Mouse (Mus musculus) forebrain, embryonic 15.5 days (tissue): ENCODE results near the gene Ddx39. TPM values are rescaled to one million over a fixed set of nuclear protein-coding genes. Genes with fewer than 3 reads are reported as not detected.

Experiments used
- ATAC-seq: fragments of 200-750 bp; cut with Nextera tagmentation; replicated peaks from 2 replicates; pipeline ENCODE4 v1.8.0; 2017; ENCODE audit warnings: mild to moderate bottlenecking, moderate TSS enrichment, moderate library complexity
- H3K27ac ChIP-seq: fragments of 300-500 bp; sonication (generic); replicated peaks from 2 replicates; pipeline ENCODE4 v1.5.1; 2015; ENCODE audit warnings: mild to moderate bottlenecking, inconsistent platforms
- H3K27me3 ChIP-seq: fragments of 300-500 bp; sonication (generic); 2 replicates; pipeline ENCODE4 v1.6.1; 2015; ENCODE audit warnings: inconsistent platforms
- H3K36me3 ChIP-seq: fragments of 300-500 bp; sonication (generic); 2 replicates; pipeline ENCODE4 v1.6.1; 2015; ENCODE audit warnings: mild to moderate bottlenecking, inconsistent platforms
- H3K4me1 ChIP-seq: fragments of 300-500 bp; sonication (generic); 2 replicates; pipeline ENCODE4 v1.6.1; 2015; ENCODE audit warnings: inconsistent platforms
- H3K4me2 ChIP-seq: fragments of 300-500 bp; sonication (generic); replicated peaks from 2 replicates; pipeline ENCODE4 v1.6.1; 2015; ENCODE audit warnings: mild to moderate bottlenecking, inconsistent platforms
- H3K4me3 ChIP-seq: fragments of 300-500 bp; sonication (generic); 2 replicates; pipeline ENCODE4 v1.5.1; 2015; ENCODE audit warnings: mild to moderate bottlenecking, inconsistent platforms
- H3K9ac ChIP-seq: fragments of 300-500 bp; sonication (generic); replicated peaks from 2 replicates; pipeline ENCODE4 v1.6.1; 2015; ENCODE audit warnings: mild to moderate bottlenecking, inconsistent platforms
- H3K9me3 ChIP-seq: fragments of 300-500 bp; sonication (generic); 2 replicates; pipeline ENCODE4 v1.6.1; 2016; ENCODE audit warnings: inconsistent platforms
- WGBS: fragments of 180-500 bp; shearing (Covaris S2); methylation state at CpG from one replicate; pipeline ENCODE4 v1.1.7; 2015; ENCODE audit warnings: mixed read lengths; 5-methylcytosine and 5-hydroxymethylcytosine counted together
- polyA plus RNA-seq: library from polyadenylated mRNA; unstranded; fragments of >200 nt; fragmentation: Nextera tagmentation; extraction: Ambion mirVana; gene quantifications from 2 replicates; pipeline ENCODE4 v1.2.1, GENCODE M21; 2015

Gene Ddx39
- polyA plus RNA-seq, 1 experiment from 2014 or later: 121 TPM

GRCm38 (mm10) chr8:83684517-83684916, 30.5 kb upstream of the Ddx39 start:
- Histone ChIP-seq H3K27ac (no peak overlapping the region), H3K4me1 (no peaks in the 10 kb centered on the region), H3K4me2 (no peak overlapping the region), H3K36me3 (peaks cover 48% of the 10 kb centered on the region), H3K27me3 (no peaks in the 10 kb centered on the region), H3K9ac (no peak overlapping the region), H3K4me3 (no peak overlapping the region), H3K9me3 (no peaks in the 10 kb centered on the region)
- WGBS: 94% methylated on average over 9 of the region's 9 CpGs
- no peak for ATAC-seq

DNA sequence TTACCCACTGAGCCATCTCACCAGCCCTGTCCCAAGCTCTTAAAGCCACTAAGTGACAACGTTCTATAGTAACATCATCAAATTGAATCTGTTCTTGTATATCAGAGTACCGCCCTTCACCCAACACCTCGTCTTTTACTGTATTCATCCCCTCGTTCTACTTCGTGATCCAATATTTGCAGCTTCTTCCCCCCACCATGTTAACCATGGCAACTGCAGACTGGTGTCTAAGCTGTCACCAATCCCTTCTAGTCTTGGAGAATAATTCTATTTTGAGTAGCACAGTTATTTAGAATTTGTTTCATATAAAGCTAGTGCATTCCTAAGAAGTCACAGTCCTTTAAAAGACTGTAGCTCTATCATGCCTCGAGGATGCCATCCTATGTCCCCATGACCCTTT, 25.7 kb upstream of the Ddx39 start:
- H3K4me3 ChIP-seq: no peak overlapping the region
- H3K27me3 ChIP-seq: no peaks in the 10 kb centered on the region
- no peak overlapping the region for H3K9ac ChIP-seq
- no peaks in the 10 kb centered on the region for H3K4me1 ChIP-seq
- peaks cover 39% of the 10 kb centered on the region for H3K36me3 ChIP-seq
- no peak for ATAC-seq
- H3K9me3 ChIP-seq: no peaks in the 10 kb centered on the region
- no peak overlapping the region for H3K4me2 ChIP-seq
- no peak overlapping the region for H3K27ac ChIP-seq
- 88% methylated on average over 6 of the region's 6 CpGs for WGBS

DNA sequence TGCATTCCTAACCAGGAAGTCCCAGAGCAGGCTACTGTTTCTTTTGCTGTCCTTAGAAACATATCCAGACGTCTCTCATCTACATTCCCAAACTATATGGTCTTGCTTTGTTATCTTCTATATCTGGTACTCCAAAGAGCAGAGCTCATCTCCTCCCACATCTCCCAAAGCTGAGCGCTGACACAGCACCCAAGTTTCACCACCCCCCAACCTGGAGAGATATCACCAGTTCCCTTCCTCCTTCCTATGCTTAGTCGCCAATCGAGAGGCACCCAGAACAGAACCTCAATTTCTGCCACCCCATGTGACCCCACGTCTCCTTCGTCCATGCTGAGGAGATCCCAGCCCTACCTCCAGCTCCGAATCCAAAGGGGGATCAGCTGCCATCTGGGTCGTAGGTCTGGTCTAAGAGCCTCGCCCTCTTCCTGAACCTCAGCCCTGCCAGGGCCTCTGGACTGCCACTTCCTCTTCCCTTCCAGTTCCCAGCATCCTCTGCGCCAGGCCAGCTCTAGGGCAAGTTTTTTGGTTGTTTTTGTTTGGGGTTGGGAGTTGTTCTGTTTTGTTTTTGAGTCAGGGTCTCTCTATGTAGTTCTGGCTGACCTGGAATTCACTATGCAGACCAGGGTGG, 21.3 kb upstream of the Ddx39 start:
- Histone ChIP-seq H3K27ac (no peak overlapping the region), H3K9me3 (no peaks in the 10 kb centered on the region), H3K4me2 (no peak overlapping the region), H3K9ac (no peak overlapping the region), H3K36me3 (peaks cover 26% of the 10 kb centered on the region), H3K4me3 (no peak overlapping the region), H3K4me1 (peaks cover 15% of the 10 kb centered on the region), H3K27me3 (no peaks in the 10 kb centered on the region)
- 89% methylated on average over 10 of the region's 10 CpGs for WGBS
- no peak for ATAC-seq

- no peak for ATAC-seq
These were observed 20.4 kb upstream of the Ddx39 start for GRCm38 (mm10) chr8:83694369-83695160.

GRCm38 (mm10) chr8:83695351-83696106, 19.4 kb upstream of the Ddx39 start:
- H3K9me3 ChIP-seq: no peaks in the 10 kb centered on the region
- H3K27ac ChIP-seq: no peak overlapping the region
- H3K36me3 ChIP-seq: peaks cover 21% of the 10 kb centered on the region
- H3K4me3 ChIP-seq: no peak overlapping the region
- H3K4me2 ChIP-seq: no peak overlapping the region
- H3K9ac ChIP-seq: no peak overlapping the region
- 91% methylated on average over 15 of the region's 17 CpGs for WGBS
- no peak for ATAC-seq
- peaks cover 23% of the 10 kb centered on the region for H3K4me1 ChIP-seq
- no peaks in the 10 kb centered on the region for H3K27me3 ChIP-seq

More at GRCm38 (mm10) chr8:83694369-83695160, 20.4 kb upstream of the Ddx39 start:
- 87% methylated on average over 11 of the region's 11 CpGs for WGBS
- peaks cover 18% of the 10 kb centered on the region for H3K4me1 ChIP-seq
- no peak overlapping the region for H3K27ac ChIP-seq
- no peak overlapping the region for H3K4me3 ChIP-seq
- no peak overlapping the region for H3K4me2 ChIP-seq
- no peak overlapping the region for H3K9ac ChIP-seq
- H3K36me3 ChIP-seq: peaks cover 26% of the 10 kb centered on the region
- H3K9me3 ChIP-seq: no peaks in the 10 kb centered on the region
- H3K27me3 ChIP-seq: no peaks in the 10 kb centered on the region

GRCm38 (mm10) chr8:83697374-83698220, 17.4 kb upstream of the Ddx39 start:
- Histone ChIP-seq H3K9me3 (no peaks in the 10 kb centered on the region), H3K4me1 (peaks cover 23% of the 10 kb centered on the region), H3K4me2 (peak overlapping the region; percentile 89), H3K36me3 (peaks cover under 1% of the 10 kb centered on the region; the same call in 1 of the 2 replicates), H3K9ac (peak overlapping the region; percentile 93), H3K27me3 (no peaks in the 10 kb centered on the region), H3K4me3 (peak overlapping the region; percentile 80), H3K27ac (no peak overlapping the region)
- 58% methylated on average over 19 of the region's 19 CpGs for WGBS
- peak; percentile 8; the same call in 1 of the 2 replicates for ATAC-seq

- H3K27me3 ChIP-seq: no peaks in the 10 kb centered on the region
- H3K36me3 ChIP-seq: no peaks in the 10 kb centered on the region
- peak overlapping the region; percentile 80 for H3K4me3 ChIP-seq
- no peaks in the 10 kb centered on the region for H3K9me3 ChIP-seq
- peak overlapping the region; percentile 89 for H3K4me2 ChIP-seq
- 5% methylated on average over 15 of the region's 15 CpGs for WGBS
- peak; percentile 36 for ATAC-seq
- peak overlapping the region; percentile 93 for H3K9ac ChIP-seq
- peaks cover 23% of the 10 kb centered on the region for H3K4me1 ChIP-seq
- H3K27ac ChIP-seq: peak overlapping the region; percentile 57
These were observed 16.7 kb upstream of the Ddx39 start for GRCm38 (mm10) chr8:83698291-83698660.

- H3K9me3 ChIP-seq: no peaks in the 10 kb centered on the region
- H3K27me3 ChIP-seq: no peaks in the 10 kb centered on the region
- WGBS: under 1% methylated on average over 65 of the region's 85 CpGs
- H3K9ac ChIP-seq: peak within 1 kb of the TSS; percentile 93
- H3K4me1 ChIP-seq: peaks cover 23% of the 10 kb centered on the region
- peak; percentile 86 for ATAC-seq
- H3K27ac ChIP-seq: peak within 1 kb of the TSS; percentile 57
- no peaks in the 10 kb centered on the region for H3K36me3 ChIP-seq
- peak within 1 kb of the TSS; percentile 80 for H3K4me3 ChIP-seq
- peak within 1 kb of the TSS; percentile 89 for H3K4me2 ChIP-seq
These were observed 16.1 kb upstream of the Ddx39 start, which contains the start of gene Pkn1 for GRCm38 (mm10) chr8:83698661-83699453. Gene Pkn1, minus strand, starts transcription at chr8:83699179.

DNA sequence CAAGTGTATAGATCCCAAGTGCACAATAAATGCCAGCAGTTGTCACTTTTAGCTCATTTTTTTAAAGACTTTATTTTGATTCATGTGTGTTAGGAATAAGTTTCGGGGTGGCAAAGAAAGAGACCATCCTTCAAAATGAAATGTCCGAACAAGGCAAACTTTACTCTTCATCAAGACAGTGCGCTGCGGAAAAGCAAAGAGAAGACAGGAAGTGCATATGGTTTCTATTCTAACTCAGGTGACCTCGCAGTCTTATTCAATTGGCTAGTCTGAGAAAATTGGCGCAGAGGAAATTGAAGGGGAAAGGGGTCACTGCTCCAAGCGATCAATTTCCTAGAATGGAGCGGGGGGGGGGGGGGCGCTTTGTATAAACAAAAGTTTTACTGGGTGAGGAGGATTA, 15.4 kb upstream of the Ddx39 start:
- H3K27me3 ChIP-seq: no peaks in the 10 kb centered on the region
- H3K4me2 ChIP-seq: peak overlapping the region; percentile 89
- no peaks in the 10 kb centered on the region for H3K36me3 ChIP-seq
- 48% methylated on average over 9 of the region's 9 CpGs for WGBS
- no peaks in the 10 kb centered on the region for H3K9me3 ChIP-seq
- peak overlapping the region; percentile 93 for H3K9ac ChIP-seq
- peak overlapping the region; percentile 80 for H3K4me3 ChIP-seq
- no peak for ATAC-seq
- H3K4me1 ChIP-seq: peaks cover 23% of the 10 kb centered on the region
- H3K27ac ChIP-seq: peak overlapping the region; percentile 57

DNA sequence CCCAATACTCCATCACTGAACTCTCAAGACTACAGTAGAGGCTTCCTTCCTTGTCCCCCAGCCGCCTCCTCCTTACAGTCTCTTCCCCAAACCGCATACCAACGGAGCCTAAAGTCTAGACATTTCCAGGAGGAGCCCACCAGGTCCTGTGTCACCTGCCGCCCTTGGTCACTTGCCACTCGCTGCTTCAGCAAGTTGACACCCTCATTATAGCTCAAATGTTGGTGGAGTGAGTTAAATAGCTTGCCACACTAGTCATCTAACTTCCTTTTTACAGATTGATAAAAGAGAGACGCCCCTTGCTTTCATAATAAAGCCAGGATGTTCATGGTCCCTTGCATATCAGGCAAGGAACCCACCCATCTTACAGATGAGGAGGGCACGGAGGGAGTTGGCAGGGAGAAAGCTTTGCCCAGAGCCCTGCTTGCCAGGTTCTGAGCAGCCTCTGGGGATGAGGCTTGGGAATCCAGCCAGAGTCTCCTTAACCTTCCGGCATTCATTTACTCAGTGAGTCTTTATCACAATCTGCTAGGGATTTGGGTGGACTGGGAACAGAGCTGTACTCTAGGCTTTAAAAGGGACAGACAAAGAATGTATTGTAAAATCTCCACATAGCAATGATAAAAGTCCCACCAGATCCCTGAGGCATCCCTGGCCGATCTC, 14.4 kb upstream of the Ddx39 start:
- 81% methylated on average over 9 of the region's 9 CpGs for WGBS
- Histone ChIP-seq H3K27ac (no peak overlapping the region), H3K4me2 (no peak overlapping the region), H3K27me3 (no peaks in the 10 kb centered on the region), H3K4me3 (no peak overlapping the region), H3K9ac (no peak overlapping the region), H3K4me1 (peaks cover 23% of the 10 kb centered on the region), H3K36me3 (no peaks in the 10 kb centered on the region), H3K9me3 (no peaks in the 10 kb centered on the region)
- no peak for ATAC-seq
